Comparison of ENCODE assay signal across 13 mouse cellular contexts in genomic region chr11:73280710-73281109, GRCm38 (mm10). TPM values are rescaled to one million over a fixed set of nuclear protein-coding genes. Genes with fewer than 3 reads are reported as not detected.
DNase-seq lines count a peak whose midpoint lies in the region; ATAC-seq lines count a peak whose summit lies in the region.
"Had no signal": no experiment of that assay in that cellular context is flagged by ENCODE, and none has a peak within 500 bp of the region (broad histone marks: within the 10 kb centered on the region; RNA-seq: fewer than 3 reads in every experiment).

No protein-coding gene starts in this region.

- H3K9me3 ChIP-seq in kidney, embryonic 16.5 days (ENCODE audit: low read length) = no peaks in the 10 kb centered on the region
- no peaks in the 10 kb centered on the region for H3K9me3 ChIP-seq in limb, embryonic 12.5 days
- H3K9me3 ChIP-seq in intestine, embryonic 16.5 days (ENCODE audit: control insufficient read depth, low read length) = no peaks in the 10 kb centered on the region

- DNase-seq in kidney, adult 11 months = no peak
- DNase-seq in CD4-positive helper T cell, adult 2 months (ENCODE audit: low read depth, low spot score) = peak; percentile 26
- peak; percentile 12 for DNase-seq in T-cell, adult 2 months (ENCODE audit: low spot score)
- no peak for DNase-seq in adrenal gland, postnatal 25 days
- DNase-seq: right cerebral cortex, postnatal 14 days had no signal

- 15% methylated on average over 5 of the region's 5 CpGs for WGBS in kidney, embryonic 16.5 days
- 39% methylated on average over 5 of the region's 5 CpGs for WGBS in limb, embryonic 12.5 days
- WGBS in intestine, embryonic 16.5 days = 31% methylated on average over 5 of the region's 5 CpGs

- no peak overlapping the region for H3K27ac ChIP-seq in kidney, embryonic 16.5 days (ENCODE audit: low read length)
- H3K27ac ChIP-seq in limb, embryonic 12.5 days = no peak overlapping the region
- H3K27ac ChIP-seq in intestine, embryonic 16.5 days (ENCODE audit: low read length) = no peak overlapping the region

- ATAC-seq in kidney, embryonic 16.5 days (ENCODE audit: low FRiP score, low TSS enrichment) = no peak
- no peak for ATAC-seq in limb, embryonic 12.5 days (ENCODE audit: insufficient number of reproducible peaks, insufficient read depth, low FRiP score, low TSS enrichment, low read depth)
- ATAC-seq in intestine, embryonic 16.5 days = no peak

- H3K36me3 ChIP-seq in kidney, embryonic 16.5 days (ENCODE audit: insufficient read depth, low read length) = no peaks in the 10 kb centered on the region
- no peaks in the 10 kb centered on the region for H3K36me3 ChIP-seq in limb, embryonic 12.5 days
- H3K36me3 ChIP-seq in intestine, embryonic 16.5 days (ENCODE audit: control insufficient read depth, insufficient read depth, low read length) = no peaks in the 10 kb centered on the region

- peak overlapping the region; percentile 59; the same call in 1 of the 2 replicates for H3K4me2 ChIP-seq in kidney, embryonic 16.5 days (replicated peaks; ENCODE audit: low read depth, low read length)
- H3K4me2 ChIP-seq in limb, embryonic 12.5 days = peak overlapping the region; percentile 17
- no peak overlapping the region for H3K4me2 ChIP-seq in intestine, embryonic 16.5 days (ENCODE audit: low read depth, low read length)

- no peaks in the 10 kb centered on the region for H3K27me3 ChIP-seq in kidney, embryonic 16.5 days (ENCODE audit: insufficient read depth, low read length)
- no peaks in the 10 kb centered on the region for H3K27me3 ChIP-seq in limb, embryonic 12.5 days
- no peaks in the 10 kb centered on the region for H3K27me3 ChIP-seq in intestine, embryonic 16.5 days (replicated peaks; ENCODE audit: control insufficient read depth, insufficient read depth, low read length)

- H3K4me3 ChIP-seq in kidney, embryonic 16.5 days (ENCODE audit: low read length) = no peak overlapping the region
- H3K4me3 ChIP-seq in limb, embryonic 12.5 days (replicated peaks) = no peak overlapping the region
- no peak overlapping the region for H3K4me3 ChIP-seq in intestine, embryonic 16.5 days (ENCODE audit: low read length)

- H3K4me1 ChIP-seq in kidney, embryonic 16.5 days (ENCODE audit: insufficient read depth, low read length) = peaks cover 19% of the 10 kb centered on the region
- H3K4me1 ChIP-seq in limb, embryonic 12.5 days (replicated peaks) = peaks cover 29% of the 10 kb centered on the region
- peaks cover 12% of the 10 kb centered on the region for H3K4me1 ChIP-seq in intestine, embryonic 16.5 days (ENCODE audit: control insufficient read depth, insufficient read depth, low read length)

- H3K9ac ChIP-seq in kidney, embryonic 16.5 days (replicated peaks; ENCODE audit: low read length) = no peak overlapping the region
- H3K9ac ChIP-seq in limb, embryonic 12.5 days (replicated peaks) = no peak overlapping the region
- H3K9ac ChIP-seq in intestine, embryonic 16.5 days (ENCODE audit: low read depth, low read length) = no peak overlapping the region

RNA-seq across cellular contexts. Expression of gene Trpv3, which starts 13.5 kb away (rescaled TPM):
- polyA plus RNA-seq in kidney, embryonic 16.5 days (2015; fragmentation: Nextera tagmentation; extraction: Ambion mirVana) = 0.12 and 0.21 TPM in 2 replicates
- polyA plus RNA-seq in limb, embryonic 12.5 days (2016; fragmentation: Nextera tagmentation; extraction: Ambion mirVana) = 0.05 and 0.11 TPM in 2 replicates
- 0.27 TPM in 1 of 2 replicates, not detected in the other for total RNA-seq in adrenal gland, postnatal 25 days (2021)
- polyA plus RNA-seq in intestine, embryonic 16.5 days (2015; fragmentation: Nextera tagmentation; extraction: Ambion mirVana) = 0.13 and 0.16 TPM in 2 replicates
- total RNA-seq: monocyte, adult 5-6 weeks had no signal
- polyA plus RNA-seq: forebrain, embryonic 11.5 days had no signal

RNA-seq across cellular contexts. Expression of gene Trpv1, which starts 46.6 kb away (rescaled TPM):
- polyA plus RNA-seq in kidney, embryonic 16.5 days (2015; fragmentation: Nextera tagmentation; extraction: Ambion mirVana) = 0.24 TPM in 1 of 2 replicates, not detected in the other
- 0.08 TPM in 1 of 2 replicates, not detected in the other for polyA plus RNA-seq in limb, embryonic 12.5 days (2016; fragmentation: Nextera tagmentation; extraction: Ambion mirVana)
- 0.46 TPM in 1 of 2 replicates, not detected in the other for total RNA-seq in adrenal gland, postnatal 25 days (2021)
- polyA plus RNA-seq in intestine, embryonic 16.5 days (2015; fragmentation: Nextera tagmentation; extraction: Ambion mirVana) = 0.12 TPM in 2 replicates
- total RNA-seq: monocyte, adult 5-6 weeks had no signal
- polyA plus RNA-seq: forebrain, embryonic 11.5 days had no signal

RNA-seq across cellular contexts. Expression of gene Aspa, which starts 48.7 kb away (rescaled TPM):
- polyA plus RNA-seq in kidney, embryonic 16.5 days (2015; fragmentation: Nextera tagmentation; extraction: Ambion mirVana) = 30.8 and 32.0 TPM in 2 replicates
- polyA plus RNA-seq in limb, embryonic 12.5 days (2016; fragmentation: Nextera tagmentation; extraction: Ambion mirVana) = 0.44 and 0.53 TPM in 2 replicates
- 8.5 and 9.4 TPM in 2 replicates for total RNA-seq in adrenal gland, postnatal 25 days (2021)
- 1.5 and 2.3 TPM in 2 replicates for polyA plus RNA-seq in intestine, embryonic 16.5 days (2015; fragmentation: Nextera tagmentation; extraction: Ambion mirVana)

RNA-seq across cellular contexts. Expression of gene Gm49340, which starts 48.8 kb away (rescaled TPM):
- polyA plus RNA-seq in kidney, embryonic 16.5 days (2015; fragmentation: Nextera tagmentation; extraction: Ambion mirVana) = not detected in 2 replicates
- polyA plus RNA-seq in limb, embryonic 12.5 days (2016; fragmentation: Nextera tagmentation; extraction: Ambion mirVana) = not detected in 2 replicates
- total RNA-seq in adrenal gland, postnatal 25 days (2021) = not detected in 2 replicates
- not detected in 2 replicates for polyA plus RNA-seq in intestine, embryonic 16.5 days (2015; fragmentation: Nextera tagmentation; extraction: Ambion mirVana)
- total RNA-seq: monocyte, adult 5-6 weeks had no signal
- polyA plus RNA-seq: embryonic facial prominence, embryonic 14.5 days; forebrain, embryonic 11.5 days; heart, embryonic 16.5 days; hindbrain, embryonic 16.5 days had no signal

RNA-seq across cellular contexts. Expression of gene Spata22, which starts 48.8 kb away (rescaled TPM):
- 0.27 and 0.29 TPM in 2 replicates for polyA plus RNA-seq in kidney, embryonic 16.5 days (2015; fragmentation: Nextera tagmentation; extraction: Ambion mirVana)
- polyA plus RNA-seq in limb, embryonic 12.5 days (2016; fragmentation: Nextera tagmentation; extraction: Ambion mirVana) = not detected in 2 replicates
- 0.73 TPM in 1 of 2 replicates, not detected in the other for total RNA-seq in adrenal gland, postnatal 25 days (2021)
- 0.21 and 0.31 TPM in 2 replicates for polyA plus RNA-seq in intestine, embryonic 16.5 days (2015; fragmentation: Nextera tagmentation; extraction: Ambion mirVana)
- total RNA-seq: monocyte, adult 5-6 weeks had no signal
- polyA plus RNA-seq: embryonic facial prominence, embryonic 14.5 days; forebrain, embryonic 11.5 days; heart, embryonic 16.5 days had no signal

Comparison
In these comparisons a context has a peak if more than half of its experiments do, and no peak if none do; other contexts are left out.
1. DNase-seq: peak in CD4-positive helper T cell, adult 2 months (single experiment) and T-cell, adult 2 months (single experiment); none in kidney, adult 11 months (single experiment) and adrenal gland, postnatal 25 days (single experiment).